Comparison of ENCODE assay signal across 23 mouse cellular contexts in the genomic region with DNA sequence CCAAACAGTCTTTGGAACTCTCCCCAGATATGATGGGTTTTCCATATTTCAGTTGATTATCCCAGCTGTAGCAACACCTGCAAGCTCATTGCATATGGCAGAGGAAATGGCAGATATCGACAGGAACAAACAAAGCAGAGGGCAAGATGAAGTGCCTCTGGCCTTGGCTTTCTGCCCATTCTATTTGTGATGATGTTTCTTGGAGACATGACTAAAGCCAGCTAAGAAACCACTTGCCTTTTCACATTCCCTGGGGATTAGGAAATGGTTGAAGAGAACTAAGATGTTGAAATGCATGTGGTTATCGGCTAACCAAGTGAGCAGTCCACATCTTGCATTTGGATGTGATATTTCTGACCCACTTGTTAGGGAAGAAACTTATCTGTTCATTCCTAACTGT.
DNase-seq lines count a peak whose midpoint lies in the region; ATAC-seq and TF ChIP-seq lines count a peak whose summit lies in the region.
"Had no signal": no experiment of that assay in that cellular context is flagged by ENCODE, and none has a peak within 500 bp of the region (broad histone marks: within the 10 kb centered on the region; RNA-seq: fewer than 3 reads in every experiment).

No protein-coding gene starts in this region.

- no peak for TF ChIP-seq POLR2A in lung, adult 2 months (IDR thresholded peaks at IDR 0.05; ENCODE audit: borderline replicate concordance, extremely low read depth, low read depth, low read length)

- 41% methylated on average over 2 of the region's 2 CpGs for WGBS in lung, postnatal 0 days
- WGBS in lung, adult 2 months: 52% methylated on average over 2 of the region's 2 CpGs
- WGBS in midbrain, embryonic 14.5 days: 86% methylated on average over 2 of the region's 2 CpGs

- H3K36me3 ChIP-seq in lung, postnatal 0 days (ENCODE audit: insufficient read depth, low read length): no peaks in the 10 kb centered on the region
- no peaks in the 10 kb centered on the region for H3K36me3 ChIP-seq in midbrain, embryonic 14.5 days (ENCODE audit: control insufficient read depth, insufficient read depth, low read length)
- H3K36me3 ChIP-seq: G1E; hindbrain, embryonic 12.5 days; midbrain, embryonic 13.5 days had no signal

- no peak overlapping the region for H3K9ac ChIP-seq in lung, postnatal 0 days (replicated peaks; ENCODE audit: low read depth)
- H3K9ac ChIP-seq in midbrain, embryonic 14.5 days (replicated peaks; ENCODE audit: low read length): no peak overlapping the region
- H3K9ac ChIP-seq: hindbrain, embryonic 12.5 days; midbrain, embryonic 13.5 days had no signal

- H3K4me1 ChIP-seq in lung, postnatal 0 days (ENCODE audit: insufficient read depth, low read depth, low read length): no peaks in the 10 kb centered on the region
- no peaks in the 10 kb centered on the region for H3K4me1 ChIP-seq in lung, adult 2 months (ENCODE audit: control insufficient read depth, insufficient read depth, low read length)
- no peaks in the 10 kb centered on the region for H3K4me1 ChIP-seq in midbrain, embryonic 14.5 days (ENCODE audit: control insufficient read depth, insufficient read depth, low read length)
- H3K4me1 ChIP-seq: hindbrain, embryonic 12.5 days; midbrain, embryonic 13.5 days had no signal

- no peak overlapping the region for H3K27ac ChIP-seq in lung, postnatal 0 days (ENCODE audit: low read length)
- no peak overlapping the region for H3K27ac ChIP-seq in midbrain, embryonic 14.5 days (replicated peaks; ENCODE audit: low read depth, low read length)
- H3K27ac ChIP-seq: hindbrain, embryonic 12.5 days; macrophage; midbrain, embryonic 13.5 days had no signal

- peak; percentile 29 for DNase-seq in lung, postnatal 0 days (ENCODE audit: low spot score)
- no peak for DNase-seq in lung, adult 2 months
- peak; percentile 28 for DNase-seq in NIH3T3 (ENCODE audit: low read depth)
- peak; percentile 7 for DNase-seq in lung, postnatal 25 days (ENCODE audit: low spot score)
- no peak for DNase-seq in kidney, adult 11 months
- DNase-seq in midbrain, embryonic 14.5 days: no peak
- DNase-seq: adrenal gland, adult 2 months; cerebellum, adult 2 months; cerebellum, postnatal 14 days; gastrocnemius, postnatal 14 days; heart, postnatal 36 days; kidney, adult 9 months; kidney, postnatal 14 days; layer of hippocampus, adult 9-11 months; thymus, postnatal 4 days had no signal

- H3K4me2 ChIP-seq in lung, postnatal 0 days (replicated peaks; ENCODE audit: low read depth, low read length): no peak overlapping the region
- no peak overlapping the region for H3K4me2 ChIP-seq in midbrain, embryonic 14.5 days (ENCODE audit: low read length)
- H3K4me2 ChIP-seq: heart, embryonic 11.5 days; hindbrain, embryonic 12.5 days; liver, embryonic 11.5 days; midbrain, embryonic 13.5 days had no signal

- no peaks in the 10 kb centered on the region for H3K27me3 ChIP-seq in lung, postnatal 0 days (replicated peaks; ENCODE audit: insufficient read depth, low read length)
- H3K27me3 ChIP-seq in midbrain, embryonic 14.5 days (ENCODE audit: control insufficient read depth, insufficient read depth, low read length): no peaks in the 10 kb centered on the region
- H3K27me3 ChIP-seq: hindbrain, embryonic 12.5 days; midbrain, embryonic 13.5 days had no signal

- no peak for TF ChIP-seq CTCF in lung, postnatal 0 days (IDR thresholded peaks at IDR 0.05)
- TF ChIP-seq CTCF in lung, adult 2 months (IDR thresholded peaks at IDR 0.05; ENCODE audit: insufficient read depth, low read length): no peak

- H3K9me3 ChIP-seq in lung, postnatal 0 days (ENCODE audit: low read length): no peaks in the 10 kb centered on the region
- H3K9me3 ChIP-seq in midbrain, embryonic 14.5 days (ENCODE audit: control insufficient read depth, low read length): no peaks in the 10 kb centered on the region
- H3K9me3 ChIP-seq: G1E; hindbrain, embryonic 12.5 days; midbrain, embryonic 13.5 days had no signal

- no peak overlapping the region for H3K4me3 ChIP-seq in lung, postnatal 0 days (ENCODE audit: low read depth, low read length)
- no peak overlapping the region for H3K4me3 ChIP-seq in lung, adult 2 months (replicated peaks; ENCODE audit: extremely low read depth, low read depth, low read length)
- H3K4me3 ChIP-seq in midbrain, embryonic 14.5 days (replicated peaks; ENCODE audit: low read depth, low read length): no peak overlapping the region
- H3K4me3 ChIP-seq: hindbrain, embryonic 12.5 days; midbrain, embryonic 13.5 days had no signal

- ATAC-seq in lung, postnatal 0 days: no peak
- ATAC-seq in midbrain, embryonic 14.5 days (ENCODE audit: low FRiP score, low TSS enrichment): no peak
- ATAC-seq: forebrain, embryonic 14.5 days; intestine, embryonic 16.5 days; midbrain, embryonic 13.5 days had no signal

- no peak for TF ChIP-seq EP300 in lung, postnatal 0 days (IDR thresholded peaks at IDR 0.05)

Comparison
In these comparisons a context has a peak if more than half of its experiments do, and no peak if none do; other contexts are left out.
1. DNase-seq: peak in lung, postnatal 0 days (single experiment), NIH3T3 (single experiment) and lung, postnatal 25 days (single experiment); none in lung, adult 2 months (single experiment), kidney, adult 11 months (single experiment) and midbrain, embryonic 14.5 days (single experiment).